In genomic region chr14:28777791-28778190, GRCm38 (mm10) we compare ENCODE assay signal across 25 mouse cellular contexts.
"Had no signal": no experiment of that assay in that cellular context is flagged by ENCODE, and none has a peak within 500 bp of the region (broad histone marks: within the 10 kb centered on the region; RNA-seq: fewer than 3 reads in every experiment).

No protein-coding gene starts in this region.

- H3K4me3 ChIP-seq: gastrocnemius, adult 2 months; heart, embryonic 10.5 days; heart, embryonic 12.5 days; hindbrain, embryonic 10.5 days; hindbrain, embryonic 12.5 days; intestine, embryonic 15.5 days; layer of hippocampus, adult 2 months; left cerebral cortex, adult 2 months; limb, embryonic 12.5 days; limb, embryonic 15.5 days; liver, embryonic 13.5 days; liver, embryonic 15.5 days had no signal

- H3K27me3 ChIP-seq: heart, embryonic 12.5 days; hindbrain, embryonic 12.5 days; intestine, embryonic 15.5 days; limb, embryonic 12.5 days; limb, embryonic 15.5 days; liver, embryonic 13.5 days; liver, embryonic 15.5 days had no signal

- H3K4me1 ChIP-seq: heart, embryonic 10.5 days; heart, embryonic 12.5 days; hindbrain, embryonic 10.5 days; hindbrain, embryonic 12.5 days; intestine, embryonic 15.5 days; liver, embryonic 13.5 days; liver, embryonic 15.5 days had no signal

- DNase-seq: gastrocnemius, adult 2 months; gastrocnemius, postnatal 10 days; gastrocnemius, postnatal 25 days; heart, postnatal 10 days; heart, postnatal 4 days; kidney, adult 18-20 months; kidney, adult 8-10 months; kidney, postnatal 10 days; kidney, postnatal 25 days; kidney, postnatal 4 days; liver, embryonic 13.5 days had no signal

- H3K36me3 ChIP-seq: heart, embryonic 10.5 days; heart, embryonic 12.5 days; hindbrain, embryonic 10.5 days; hindbrain, embryonic 12.5 days; intestine, embryonic 15.5 days; limb, embryonic 12.5 days; limb, embryonic 15.5 days; liver, embryonic 13.5 days; liver, embryonic 15.5 days had no signal

- H3K9ac ChIP-seq: heart, embryonic 12.5 days; hindbrain, embryonic 12.5 days; hindbrain, embryonic 14.5 days; intestine, embryonic 15.5 days; limb, embryonic 12.5 days; limb, embryonic 15.5 days; liver, embryonic 13.5 days; liver, embryonic 15.5 days had no signal

- H3K4me2 ChIP-seq: heart, embryonic 12.5 days; hindbrain, embryonic 12.5 days; hindbrain, embryonic 14.5 days; intestine, embryonic 15.5 days; limb, embryonic 12.5 days; limb, embryonic 15.5 days; liver, embryonic 13.5 days; liver, embryonic 15.5 days had no signal

- H3K27ac ChIP-seq: gastrocnemius, adult 2 months; heart, embryonic 10.5 days; hindbrain, embryonic 10.5 days; hindbrain, embryonic 12.5 days; hindbrain, embryonic 14.5 days; intestine, embryonic 15.5 days; layer of hippocampus, adult 2 months; left cerebral cortex, adult 2 months; limb, embryonic 12.5 days; liver, embryonic 13.5 days; liver, embryonic 15.5 days had no signal

- H3K9me3 ChIP-seq: heart, embryonic 10.5 days; heart, embryonic 12.5 days; hindbrain, embryonic 10.5 days; hindbrain, embryonic 12.5 days; intestine, embryonic 15.5 days; limb, embryonic 12.5 days; limb, embryonic 15.5 days; liver, embryonic 13.5 days; liver, embryonic 15.5 days had no signal

- ATAC-seq: hindbrain, embryonic 16.5 days; inflammation-experienced regulatory T-cells, adult 6 months; intestine, embryonic 15.5 days; intestine, postnatal 0 days had no signal
